Mouse (Mus musculus) kidney, embryonic 15.5 days (tissue): Measurements from ENCODE around the gene Pecam1. TPM values are rescaled to one million over a fixed set of nuclear protein-coding genes. Genes with fewer than 3 reads are reported as not detected.

Source experiments
- ATAC-seq: fragments of 200-750 bp; cut with Nextera tagmentation; replicated peaks from 2 replicates; pipeline ENCODE4 v1.8.0; 2017; ENCODE audit warnings: moderate TSS enrichment; ENCODE audit not compliant: low FRiP score
- H3K27ac ChIP-seq: fragments of 300-500 bp; sonication (generic); 2 replicates; pipeline ENCODE4 v1.5.1; 2015; ENCODE audit warnings: mild to moderate bottlenecking, inconsistent platforms
- H3K27me3 ChIP-seq: fragments of 300-500 bp; sonication (generic); 2 replicates; pipeline ENCODE4 v1.6.1; 2015; ENCODE audit warnings: inconsistent platforms
- H3K36me3 ChIP-seq: fragments of 300-500 bp; sonication (generic); 2 replicates; pipeline ENCODE4 v1.6.1; 2015; ENCODE audit warnings: inconsistent platforms
- H3K4me1 ChIP-seq: fragments of 300-500 bp; sonication (generic); 2 replicates; pipeline ENCODE4 v1.6.1; 2015; ENCODE audit warnings: inconsistent platforms
- H3K4me2 ChIP-seq: fragments of 300-500 bp; sonication (generic); 2 replicates; pipeline ENCODE4 v1.6.1; 2015; ENCODE audit warnings: moderate library complexity, mild to moderate bottlenecking, inconsistent platforms
- H3K4me3 ChIP-seq: fragments of 300-500 bp; sonication (generic); replicated peaks from 2 replicates; pipeline ENCODE4 v1.5.1; 2015; ENCODE audit warnings: mild to moderate bottlenecking, inconsistent platforms
- H3K9ac ChIP-seq: fragments of 300-500 bp; sonication (generic); 2 replicates; pipeline ENCODE4 v1.6.1; 2015; ENCODE audit warnings: mild to moderate bottlenecking, inconsistent platforms
- H3K9me3 ChIP-seq: fragments of 300-500 bp; sonication (generic); replicated peaks from 2 replicates; pipeline ENCODE4 v1.6.1; 2016; ENCODE audit warnings: inconsistent platforms
- WGBS: fragments of 180-500 bp; shearing (Covaris S2); methylation state at CpG from one replicate; pipeline ENCODE4 v1.1.7; 2015; ENCODE audit warnings: mixed read lengths; 5-methylcytosine and 5-hydroxymethylcytosine counted together
- polyA plus RNA-seq: library from polyadenylated mRNA; unstranded; fragments of >200 nt; fragmentation: Nextera tagmentation; extraction: Ambion mirVana; gene quantifications from 2 replicates; pipeline ENCODE4 v1.2.1, GENCODE M21; 2015

The Pecam1 gene
- polyA plus RNA-seq, 1 experiment from 2014 or later: 66.5 TPM

- no peak for ATAC-seq
- Histone ChIP-seq H3K36me3 (no peaks in the 10 kb centered on the region), H3K9me3 (no peaks in the 10 kb centered on the region), H3K4me2 (no peak overlapping the region), H3K4me3 (no peak overlapping the region), H3K9ac (no peak overlapping the region), H3K4me1 (peaks cover 15% of the 10 kb centered on the region), H3K27ac (no peak overlapping the region), H3K27me3 (no peaks in the 10 kb centered on the region)
- 53% methylated on average over 6 of the region's 6 CpGs for WGBS
These were observed 70.6 kb downstream of the Pecam1 start for GRCm38 (mm10) chr11:106679874-106680273.

GRCm38 (mm10) chr11:106677910-106678591 lies 72.4 kb downstream of the Pecam1 start:
- Histone ChIP-seq H3K4me2 (no peak overlapping the region), H3K9me3 (no peaks in the 10 kb centered on the region), H3K27me3 (no peaks in the 10 kb centered on the region), H3K4me3 (no peak overlapping the region), H3K27ac (no peak overlapping the region), H3K36me3 (no peaks in the 10 kb centered on the region), H3K4me1 (peaks cover 28% of the 10 kb centered on the region), H3K9ac (no peak overlapping the region)
- 69% methylated on average over 10 of the region's 10 CpGs for WGBS
- no peak for ATAC-seq

GRCm38 (mm10) chr11:106677331-106677730 lies 73.1 kb downstream of the Pecam1 start:
- Histone ChIP-seq H3K27me3 (no peaks in the 10 kb centered on the region), H3K9me3 (no peaks in the 10 kb centered on the region), H3K4me1 (peaks cover 28% of the 10 kb centered on the region), H3K4me3 (no peak overlapping the region), H3K9ac (no peak overlapping the region), H3K4me2 (no peak overlapping the region), H3K27ac (no peak overlapping the region), H3K36me3 (no peaks in the 10 kb centered on the region)
- ATAC-seq: no peak
- 60% methylated on average over 4 of the region's 4 CpGs for WGBS

- H3K36me3 ChIP-seq: no peaks in the 10 kb centered on the region
- H3K4me1 ChIP-seq: peaks cover 28% of the 10 kb centered on the region
- no peak overlapping the region for H3K9ac ChIP-seq
- H3K4me3 ChIP-seq: no peak overlapping the region
- H3K27ac ChIP-seq: peak overlapping the region; percentile 81
- ATAC-seq: no peak
- H3K4me2 ChIP-seq: no peak overlapping the region
- H3K9me3 ChIP-seq: no peaks in the 10 kb centered on the region
- WGBS: 79% methylated on average over 5 of the region's 5 CpGs
- no peaks in the 10 kb centered on the region for H3K27me3 ChIP-seq
These were observed 74.6 kb downstream of the Pecam1 start for GRCm38 (mm10) chr11:106675875-106676274.

GRCm38 (mm10) chr11:106675201-106675726 lies 75.2 kb downstream of the Pecam1 start:
- Histone ChIP-seq H3K4me2 (peak overlapping the region; percentile 40; the same call in 1 of the 2 replicates), H3K27me3 (no peaks in the 10 kb centered on the region), H3K9ac (no peak overlapping the region), H3K4me3 (no peak overlapping the region), H3K9me3 (no peaks in the 10 kb centered on the region), H3K27ac (peak overlapping the region; percentile 81), H3K36me3 (no peaks in the 10 kb centered on the region), H3K4me1 (peaks cover 28% of the 10 kb centered on the region)
- WGBS: 48% methylated on average over 10 of the region's 10 CpGs
- ATAC-seq: no peak

- peak overlapping the region; percentile 81 for H3K27ac ChIP-seq
- no peaks in the 10 kb centered on the region for H3K36me3 ChIP-seq
- no peak overlapping the region for H3K4me3 ChIP-seq
- peak overlapping the region; percentile 40 for H3K4me2 ChIP-seq
- peaks cover 32% of the 10 kb centered on the region for H3K4me1 ChIP-seq
- no peaks in the 10 kb centered on the region for H3K27me3 ChIP-seq
- ATAC-seq: peak; percentile 80
- 0 out of 2 replicates have a peak overlapping the region, but pooled peaks have one; percentile 9 for H3K9ac ChIP-seq
- H3K9me3 ChIP-seq: no peaks in the 10 kb centered on the region
- 2% methylated on average over 9 of the region's 9 CpGs for WGBS
These were observed 75.7 kb downstream of the Pecam1 start for GRCm38 (mm10) chr11:106674612-106675153.

- Histone ChIP-seq H3K9me3 (no peaks in the 10 kb centered on the region), H3K27ac (peak overlapping the region; percentile 81), H3K4me3 (no peak overlapping the region), H3K36me3 (no peaks in the 10 kb centered on the region), H3K9ac (no peak overlapping the region), H3K4me2 (peak overlapping the region; percentile 40), H3K27me3 (no peaks in the 10 kb centered on the region), H3K4me1 (peaks cover 37% of the 10 kb centered on the region)
- 60% methylated on average over 8 of the region's 8 CpGs for WGBS
- ATAC-seq: no peak
These were observed 76.5 kb downstream of the Pecam1 start for GRCm38 (mm10) chr11:106673727-106674611.

GRCm38 (mm10) chr11:106672919-106673505 lies 77.4 kb downstream of the Pecam1 start:
- no peaks in the 10 kb centered on the region for H3K9me3 ChIP-seq
- no peak overlapping the region for H3K9ac ChIP-seq
- peaks cover 40% of the 10 kb centered on the region for H3K4me1 ChIP-seq
- H3K27ac ChIP-seq: no peak overlapping the region
- no peak overlapping the region for H3K4me2 ChIP-seq
- no peak overlapping the region for H3K4me3 ChIP-seq
- H3K36me3 ChIP-seq: no peaks in the 10 kb centered on the region
- 76% methylated on average over 5 of the region's 5 CpGs for WGBS
- no peak for ATAC-seq
- H3K27me3 ChIP-seq: no peaks in the 10 kb centered on the region

GRCm38 (mm10) chr11:106671801-106672200 lies 78.6 kb downstream of the Pecam1 start:
- Histone ChIP-seq H3K9me3 (no peaks in the 10 kb centered on the region), H3K4me3 (no peak overlapping the region), H3K36me3 (no peaks in the 10 kb centered on the region), H3K4me2 (no peak overlapping the region), H3K4me1 (peaks cover 38% of the 10 kb centered on the region), H3K27me3 (no peaks in the 10 kb centered on the region), H3K9ac (no peak overlapping the region), H3K27ac (no peak overlapping the region)
- ATAC-seq: no peak
- 86% methylated on average over 8 of the region's 8 CpGs for WGBS

- 0 out of 2 replicates have a peak overlapping the region, but pooled peaks have one; percentile 13 for H3K27ac ChIP-seq
- no peak for ATAC-seq
- H3K9ac ChIP-seq: no peak overlapping the region
- no peak overlapping the region for H3K4me3 ChIP-seq
- peaks cover 38% of the 10 kb centered on the region for H3K4me1 ChIP-seq
- no peaks in the 10 kb centered on the region for H3K9me3 ChIP-seq
- H3K36me3 ChIP-seq: no peaks in the 10 kb centered on the region
- 56% methylated on average over 4 of the region's 4 CpGs for WGBS
- no peak overlapping the region for H3K4me2 ChIP-seq
- no peaks in the 10 kb centered on the region for H3K27me3 ChIP-seq
These were observed 79.4 kb downstream of the Pecam1 start for GRCm38 (mm10) chr11:106670951-106671478.

- ATAC-seq: no peak
- no peaks in the 10 kb centered on the region for H3K27me3 ChIP-seq
- no peak overlapping the region for H3K27ac ChIP-seq
- no peak overlapping the region for H3K9ac ChIP-seq
- H3K4me1 ChIP-seq: peaks cover 31% of the 10 kb centered on the region
- H3K4me2 ChIP-seq: no peak overlapping the region
- 68% methylated on average over 3 of the region's 3 CpGs for WGBS
- H3K9me3 ChIP-seq: no peaks in the 10 kb centered on the region
- H3K4me3 ChIP-seq: no peak overlapping the region
- H3K36me3 ChIP-seq: no peaks in the 10 kb centered on the region
These were observed 80.2 kb downstream of the Pecam1 start for GRCm38 (mm10) chr11:106670266-106670665.
